Mouse (Mus musculus) midbrain, embryonic 11.5 days (tissue): ENCODE data around the gene Prkn. TPM values are rescaled to one million over a fixed set of nuclear protein-coding genes. Genes with fewer than 3 reads are reported as not detected.

ENCODE experiments used
- ATAC-seq: fragments of 200-750 bp; cut with Nextera tagmentation; 2 replicates; pipeline ENCODE4 v1.8.0; 2017; ENCODE audit warnings: moderate TSS enrichment, moderate library complexity; ENCODE audit not compliant: low FRiP score
- DNase-seq: peaks from one replicate; pipeline ENCODE4 v3.0.0; 2015; ENCODE audit warnings: low spot score; ENCODE audit errors: missing footprints
- H3K27ac ChIP-seq: fragments of 300-500 bp; sonication (generic); 2 replicates; pipeline ENCODE4 v1.5.1; 2014; ENCODE audit warnings: low read depth, low read length
- H3K27me3 ChIP-seq: fragments of 300-500 bp; sonication (generic); 2 replicates; pipeline ENCODE4 v1.6.1; 2014; ENCODE audit warnings: mild to moderate bottlenecking, low read length, moderate library complexity, mixed read lengths; ENCODE audit not compliant: control insufficient read depth, insufficient read depth
- H3K36me3 ChIP-seq: fragments of 300-500 bp; sonication (generic); 2 replicates; pipeline ENCODE4 v1.6.1; 2014; ENCODE audit warnings: mild to moderate bottlenecking, low read length, moderate library complexity, mixed read lengths; ENCODE audit not compliant: control insufficient read depth, insufficient read depth
- H3K4me1 ChIP-seq: fragments of 300-500 bp; sonication (generic); 2 replicates; pipeline ENCODE4 v1.6.1; 2014; ENCODE audit warnings: low read length; ENCODE audit not compliant: control insufficient read depth, insufficient read depth
- H3K4me2 ChIP-seq: fragments of 300-500 bp; sonication (generic); 2 replicates; pipeline ENCODE4 v1.6.1; 2014; ENCODE audit warnings: mild to moderate bottlenecking, moderate library complexity
- H3K4me3 ChIP-seq: fragments of 300-500 bp; sonication (generic); 2 replicates; pipeline ENCODE4 v1.5.1; 2014; ENCODE audit warnings: low read depth, low read length
- H3K9ac ChIP-seq: fragments of 300-500 bp; sonication (generic); 2 replicates; pipeline ENCODE4 v1.6.1; 2014; ENCODE audit warnings: low read length
- H3K9me3 ChIP-seq: fragments of 300-500 bp; sonication (generic); 2 replicates; pipeline ENCODE4 v1.6.1; 2016; ENCODE audit warnings: low read length; ENCODE audit not compliant: control insufficient read depth
- WGBS: fragments of 180-500 bp; shearing (Covaris S2); extraction: QIAGEN DNeasy Blood & Tissue Kit; methylation state at CpG from one replicate; pipeline ENCODE4 v1.1.7; 2014; 5-methylcytosine and 5-hydroxymethylcytosine counted together
- polyA plus RNA-seq: library from polyadenylated mRNA; unstranded; fragments of >200 nt; fragmentation: Nextera tagmentation; extraction: Ambion mirVana; gene quantifications from 2 replicates; pipeline ENCODE4 v1.2.1, GENCODE M21; 2014

Gene Prkn
- polyA plus RNA-seq, 1 experiment from 2014 or later, result 0.82 TPM

DNA sequence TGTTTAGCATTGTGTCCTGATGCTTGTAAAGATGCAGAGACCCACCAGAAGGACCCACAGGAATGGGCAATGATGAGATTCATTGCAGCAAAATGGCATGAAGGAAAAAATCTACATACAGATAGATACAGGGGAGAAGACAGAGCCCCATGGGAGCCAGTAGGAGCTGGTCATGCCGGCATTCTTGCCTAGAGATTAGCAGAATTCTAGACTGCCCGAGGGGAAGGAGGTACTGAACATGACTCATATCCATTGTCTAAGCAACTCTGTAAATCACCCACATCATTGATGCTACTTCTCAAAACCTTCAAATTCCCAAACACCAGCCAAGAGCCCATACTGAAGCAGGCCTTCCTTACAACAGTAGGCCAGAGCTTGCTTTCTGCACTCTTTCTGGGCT, 591.1 kb downstream of the Prkn start:
- H3K4me3 ChIP-seq, result no peak overlapping the region
- no peak overlapping the region for H3K27ac ChIP-seq
- no peak for ATAC-seq
- no peaks in the 10 kb centered on the region for H3K27me3 ChIP-seq
- H3K9ac ChIP-seq, result no peak overlapping the region
- 90% methylated on average over 2 of the region's 2 CpGs for WGBS
- no peak overlapping the region for H3K4me2 ChIP-seq
- DNase-seq, result no peak
- H3K4me1 ChIP-seq, result no peaks in the 10 kb centered on the region
- H3K9me3 ChIP-seq, result no peaks in the 10 kb centered on the region
- no peaks in the 10 kb centered on the region for H3K36me3 ChIP-seq

DNA sequence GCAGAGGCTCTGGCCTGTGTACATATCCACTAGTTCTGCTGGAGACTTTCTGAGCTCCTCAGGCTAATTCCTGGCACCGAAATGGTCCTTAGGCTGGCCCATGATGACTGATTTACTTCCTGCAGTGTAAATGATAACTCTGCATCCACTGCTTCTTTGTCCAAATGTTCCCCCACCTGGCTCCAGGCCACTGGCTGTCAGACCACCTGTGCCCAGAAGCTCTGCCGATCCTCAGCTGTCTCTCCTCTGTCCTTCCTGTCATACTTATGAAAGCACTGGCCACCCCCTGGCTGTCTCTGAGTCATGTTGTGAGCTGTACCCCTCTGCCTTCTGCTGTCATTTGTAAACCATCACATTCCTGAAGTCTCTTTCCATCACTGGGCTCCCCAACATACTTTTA, 592.4 kb downstream of the Prkn start:
- H3K27me3 ChIP-seq, result no peaks in the 10 kb centered on the region
- H3K27ac ChIP-seq, result no peak overlapping the region
- H3K9me3 ChIP-seq, result no peaks in the 10 kb centered on the region
- H3K36me3 ChIP-seq, result no peaks in the 10 kb centered on the region
- ATAC-seq (no peak), DNase-seq (peak; percentile 12)
- H3K4me2 ChIP-seq, result no peak overlapping the region
- WGBS, result 91% methylated on average over 2 of the region's 2 CpGs
- no peak overlapping the region for H3K9ac ChIP-seq
- H3K4me3 ChIP-seq, result no peak overlapping the region
- H3K4me1 ChIP-seq, result no peaks in the 10 kb centered on the region

DNA sequence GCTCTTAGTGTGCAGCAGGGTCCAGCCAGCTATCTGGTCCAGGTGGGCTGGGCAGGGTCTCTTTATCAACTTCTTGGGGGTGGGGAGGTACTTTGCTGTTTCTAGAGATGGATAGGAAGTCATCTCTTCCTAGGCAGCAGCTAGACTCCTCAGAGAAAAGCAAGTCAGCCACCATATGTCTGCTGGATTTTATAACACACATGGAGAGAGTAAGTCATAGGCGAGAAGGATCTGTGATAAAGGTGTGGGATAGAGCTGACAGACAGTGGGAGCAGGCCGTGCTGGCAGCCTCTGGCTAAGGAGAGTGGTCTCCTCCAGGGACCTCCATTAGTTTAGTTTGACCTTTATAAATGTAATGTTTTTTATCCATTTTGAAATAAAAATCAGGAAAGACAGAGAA, 622.5 kb downstream of the Prkn start:
- Histone ChIP-seq H3K4me3 (no peak overlapping the region), H3K36me3 (no peaks in the 10 kb centered on the region), H3K9ac (no peak overlapping the region), H3K27me3 (no peaks in the 10 kb centered on the region), H3K27ac (no peak overlapping the region), H3K4me1 (no peaks in the 10 kb centered on the region), H3K9me3 (no peaks in the 10 kb centered on the region), H3K4me2 (no peak overlapping the region)
- 82% methylated on average over 2 of the region's 2 CpGs for WGBS
- no peak for DNase-seq
- no peak for ATAC-seq

DNA sequence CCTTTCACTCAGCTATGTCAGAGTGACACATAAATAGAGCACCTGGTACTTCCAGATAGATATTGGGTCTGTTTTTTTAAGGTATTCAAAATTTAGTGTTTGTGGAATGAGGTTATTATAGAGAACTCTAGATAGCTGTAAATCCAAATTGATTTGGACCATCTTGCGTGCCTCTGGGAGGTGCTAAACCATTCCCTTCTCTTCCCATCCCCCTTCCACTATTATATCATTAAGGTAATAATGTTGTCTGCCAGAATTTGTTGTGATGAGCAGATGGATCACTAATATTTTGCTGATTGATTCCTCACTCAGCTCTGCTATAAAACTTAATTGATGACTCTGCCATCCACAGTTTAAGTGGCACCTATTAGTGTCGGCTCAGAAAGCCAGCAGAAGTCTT, 625.9 kb downstream of the Prkn start:
- WGBS, result 84% methylated on average over 2 of the region's 2 CpGs
- H3K4me3 ChIP-seq, result no peak overlapping the region
- no peak overlapping the region for H3K4me2 ChIP-seq

DNA sequence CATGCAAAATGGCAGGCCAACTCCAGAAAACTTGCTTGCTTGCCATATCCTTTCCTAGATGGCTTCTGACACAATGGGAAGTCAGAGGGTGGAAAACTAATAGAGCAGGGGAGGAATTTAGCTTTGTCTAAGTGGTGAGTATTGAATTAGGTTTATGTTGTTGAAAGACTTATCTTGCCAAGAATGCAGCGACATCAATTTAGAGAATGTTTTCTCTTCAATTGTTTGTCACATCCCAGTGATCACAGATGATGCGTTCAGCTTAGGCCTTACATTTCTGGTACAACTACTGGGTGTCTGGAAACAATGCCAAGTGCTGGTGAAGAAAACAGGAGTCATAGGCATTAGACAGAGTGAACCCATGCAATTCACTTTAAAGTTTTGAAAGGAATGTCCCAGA, 628.4 kb downstream of the Prkn start:
- Histone ChIP-seq H3K27me3 (no peaks in the 10 kb centered on the region), H3K9ac (no peak overlapping the region), H3K4me1 (peaks cover 3% of the 10 kb centered on the region; the same call in 1 of the 2 replicates), H3K27ac (no peak overlapping the region), H3K4me3 (no peak overlapping the region), H3K36me3 (no peaks in the 10 kb centered on the region), H3K9me3 (no peaks in the 10 kb centered on the region), H3K4me2 (no peak overlapping the region)
- DNase-seq (no peak), ATAC-seq (no peak)
- 79% methylated on average over 2 of the region's 2 CpGs for WGBS

More for the DNA sequence above, 625.9 kb downstream of the Prkn start:
- no peaks in the 10 kb centered on the region for H3K27me3 ChIP-seq
- H3K36me3 ChIP-seq, result no peaks in the 10 kb centered on the region
- no peak for DNase-seq
- no peaks in the 10 kb centered on the region for H3K9me3 ChIP-seq
- no peak overlapping the region for H3K27ac ChIP-seq
- ATAC-seq, result no peak
- no peaks in the 10 kb centered on the region for H3K4me1 ChIP-seq
- H3K9ac ChIP-seq, result no peak overlapping the region

DNA sequence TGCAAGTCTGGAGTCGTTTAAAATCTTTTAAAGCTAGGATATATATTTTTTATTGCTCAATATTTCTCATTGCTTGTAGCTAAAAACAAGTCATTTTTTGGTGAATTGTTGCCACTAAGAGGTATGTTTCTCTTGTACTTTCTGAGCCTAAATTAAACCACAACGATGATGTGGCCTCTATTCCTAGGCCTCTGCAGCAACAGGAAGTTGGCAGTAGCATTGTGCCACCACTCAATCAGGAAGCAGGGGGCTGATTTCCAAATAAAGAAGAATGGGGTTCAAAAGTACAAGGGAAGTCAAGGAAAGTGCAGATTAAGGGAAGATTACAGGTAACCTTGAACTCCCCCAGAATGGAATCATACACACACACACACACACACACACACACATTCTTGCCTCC, 642.8 kb downstream of the Prkn start:
- WGBS, result 91% methylated on average over 2 of the region's 2 CpGs

DNA sequence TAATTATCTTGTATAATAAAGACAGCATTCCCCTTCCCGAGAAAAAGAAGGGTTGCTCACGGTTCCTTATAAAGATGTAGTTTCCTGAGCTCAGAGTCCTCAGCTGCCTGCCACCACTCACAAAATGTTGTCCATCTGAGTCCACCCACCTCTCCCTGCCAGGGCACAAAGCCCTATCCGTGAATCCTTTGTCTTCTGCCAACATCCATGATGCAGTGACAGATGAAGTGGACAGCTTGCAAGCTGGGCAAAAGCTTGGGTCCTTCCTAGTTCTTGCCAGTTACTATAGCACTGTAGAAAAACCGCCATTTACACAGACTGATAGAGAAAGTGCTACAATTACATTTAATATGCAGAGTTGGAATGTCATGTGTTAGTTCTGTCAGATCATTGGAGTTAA, 649.9 kb downstream of the Prkn start:
- ATAC-seq, result no peak
- no peak overlapping the region for H3K4me2 ChIP-seq
- H3K4me1 ChIP-seq, result no peaks in the 10 kb centered on the region
- no peak for DNase-seq
- H3K27ac ChIP-seq, result no peak overlapping the region
- no peaks in the 10 kb centered on the region for H3K27me3 ChIP-seq
- no peak overlapping the region for H3K4me3 ChIP-seq
- H3K9ac ChIP-seq, result no peak overlapping the region
- H3K36me3 ChIP-seq, result no peaks in the 10 kb centered on the region
- 87% methylated on average over 4 of the region's 4 CpGs for WGBS
- no peaks in the 10 kb centered on the region for H3K9me3 ChIP-seq

More for the DNA sequence above, 642.8 kb downstream of the Prkn start:
- Histone ChIP-seq H3K4me1 (no peaks in the 10 kb centered on the region), H3K36me3 (no peaks in the 10 kb centered on the region), H3K4me3 (no peak overlapping the region), H3K27ac (no peak overlapping the region), H3K9me3 (no peaks in the 10 kb centered on the region), H3K9ac (no peak overlapping the region), H3K4me2 (no peak overlapping the region), H3K27me3 (no peaks in the 10 kb centered on the region)
- DNase-seq, result no peak
- ATAC-seq, result no peak

DNA sequence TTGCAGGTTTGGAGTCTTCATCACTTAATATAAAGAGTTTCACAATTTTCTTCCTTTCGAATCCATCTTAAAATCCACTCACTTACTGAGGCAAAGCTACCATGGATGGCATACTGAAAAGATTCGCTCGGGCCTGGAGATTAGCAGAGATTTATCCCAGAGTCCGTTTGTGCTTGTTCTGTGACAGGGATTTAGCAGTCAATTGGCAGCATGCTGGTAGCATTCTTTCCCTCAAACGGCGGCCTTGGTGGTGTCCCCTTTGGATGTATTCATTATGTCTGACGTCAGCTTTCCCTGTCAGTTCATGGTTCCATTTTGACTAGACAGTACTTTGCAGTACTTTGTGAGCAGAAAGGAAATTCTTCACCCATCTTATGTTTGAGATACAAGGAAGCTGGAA, 662.4 kb downstream of the Prkn start:
- no peak for DNase-seq
- H3K4me3 ChIP-seq, result no peak overlapping the region
- no peaks in the 10 kb centered on the region; the same call in 1 of the 2 replicates for H3K27me3 ChIP-seq
- 22% methylated on average over 7 of the region's 7 CpGs for WGBS
- no peaks in the 10 kb centered on the region for H3K4me1 ChIP-seq
- H3K27ac ChIP-seq, result no peak overlapping the region
- H3K36me3 ChIP-seq, result no peaks in the 10 kb centered on the region
- no peaks in the 10 kb centered on the region for H3K9me3 ChIP-seq
- no peak for ATAC-seq
- H3K4me2 ChIP-seq, result no peak overlapping the region
- no peak overlapping the region for H3K9ac ChIP-seq

DNA sequence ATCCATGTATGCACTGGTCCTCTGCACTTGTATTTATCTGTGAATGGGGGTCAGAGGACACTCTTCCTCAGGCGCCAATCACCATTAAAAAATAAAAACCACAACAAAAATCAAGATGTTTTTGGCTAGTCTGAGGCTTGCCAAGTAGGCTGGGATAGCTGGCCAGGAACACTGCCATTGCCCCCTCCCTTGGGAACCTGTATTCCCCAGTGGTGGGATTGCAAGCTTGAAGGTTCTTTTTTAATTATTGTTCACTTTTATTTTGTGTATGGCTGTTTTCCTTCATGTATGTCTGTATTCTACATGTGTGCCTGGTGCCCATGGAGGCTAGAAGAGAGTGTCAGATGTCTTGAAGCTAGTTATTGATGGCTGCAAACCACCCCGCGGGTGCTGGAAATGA, 664.3 kb downstream of the Prkn start:
- Histone ChIP-seq H3K4me1 (no peaks in the 10 kb centered on the region), H3K9me3 (no peaks in the 10 kb centered on the region), H3K27ac (no peak overlapping the region), H3K4me2 (no peak overlapping the region), H3K9ac (no peak overlapping the region), H3K4me3 (no peak overlapping the region), H3K36me3 (no peaks in the 10 kb centered on the region), H3K27me3 (no peaks in the 10 kb centered on the region; the same call in 1 of the 2 replicates)
- ATAC-seq, result no peak
- 93% methylated on average over 3 of the region's 3 CpGs for WGBS
- DNase-seq, result no peak

DNA sequence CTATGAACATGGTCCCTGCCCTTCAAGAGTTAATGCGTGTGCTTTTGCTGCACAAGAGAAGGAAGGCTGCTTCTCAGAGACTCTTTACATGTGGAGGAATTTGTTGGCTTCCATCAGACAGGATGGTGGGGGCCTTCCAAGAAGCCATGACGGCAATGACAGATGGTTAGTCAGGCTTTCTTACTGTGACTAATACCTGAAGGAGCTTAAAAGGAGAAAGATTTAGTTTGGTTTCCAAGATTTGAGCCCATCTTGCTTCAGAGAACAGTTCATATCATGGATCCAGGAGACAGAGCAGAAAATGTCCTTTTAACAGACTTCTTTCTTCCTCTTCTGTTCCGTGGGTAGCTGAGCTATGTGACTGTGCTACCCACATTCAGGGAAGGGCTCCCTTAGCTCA, 666.9 kb downstream of the Prkn start:
- Histone ChIP-seq H3K4me2 (no peak overlapping the region), H3K27me3 (no peaks in the 10 kb centered on the region), H3K4me3 (no peak overlapping the region), H3K9me3 (no peaks in the 10 kb centered on the region), H3K4me1 (no peaks in the 10 kb centered on the region), H3K36me3 (no peaks in the 10 kb centered on the region), H3K27ac (no peak overlapping the region), H3K9ac (no peak overlapping the region)
- DNase-seq, result no peak
- ATAC-seq, result no peak
- 86% methylated on average over 3 of the region's 3 CpGs for WGBS
